Mouse (Mus musculus) liver, adult 2 months (tissue): ENCODE results near the gene Ccdc113.

Source experiments
- CTCF ChIP-seq: fragments of 200-500 bp; IDR thresholded peaks from 2 replicates; pipeline ENCODE4 v1.5.1; 2011; ENCODE audit warnings: low read depth, low read length, control low read depth
- POLR2A ChIP-seq: fragments of 200-500 bp; IDR thresholded peaks from 2 replicates; pipeline ENCODE4 v1.6.1; 2011; ENCODE audit warnings: low read length, control low read depth; ENCODE audit not compliant: insufficient read depth; ENCODE audit errors: extremely low read depth

DNA sequence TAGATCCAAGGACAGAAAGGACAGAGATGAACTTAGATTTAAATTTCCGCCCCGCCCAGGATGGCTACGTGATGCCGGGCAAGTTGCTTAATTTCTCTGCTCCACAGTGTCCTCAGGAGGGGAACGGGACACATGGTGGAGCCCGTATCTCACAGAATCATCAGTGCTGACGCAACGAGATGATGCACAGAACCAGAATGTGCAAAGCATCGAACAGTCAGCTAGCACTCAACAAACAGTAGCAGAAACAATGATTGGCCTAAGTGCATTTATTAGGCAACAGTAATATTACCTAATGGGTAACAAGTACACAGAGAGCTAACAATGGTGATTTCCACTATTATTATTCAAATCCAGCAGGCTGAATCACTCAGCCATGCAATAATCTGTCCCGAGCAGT is 5.7 kb upstream of the Ccdc113 start:
- TF ChIP-seq CTCF (no peak), POLR2A (no peak)
